Mouse (Mus musculus) CH12F3 (cell line): ENCODE results near the gene Map3k20.

Source experiments
- in situ Hi-C: fragments of 300-500 bp; cut with MboI; formaldehyde crosslinking; loops from 2 replicates; pipeline ENCODE4 v1.14.3; 2020; ENCODE audit warnings: low sequenced_read_pairs

The Map3k20 gene

DNA sequence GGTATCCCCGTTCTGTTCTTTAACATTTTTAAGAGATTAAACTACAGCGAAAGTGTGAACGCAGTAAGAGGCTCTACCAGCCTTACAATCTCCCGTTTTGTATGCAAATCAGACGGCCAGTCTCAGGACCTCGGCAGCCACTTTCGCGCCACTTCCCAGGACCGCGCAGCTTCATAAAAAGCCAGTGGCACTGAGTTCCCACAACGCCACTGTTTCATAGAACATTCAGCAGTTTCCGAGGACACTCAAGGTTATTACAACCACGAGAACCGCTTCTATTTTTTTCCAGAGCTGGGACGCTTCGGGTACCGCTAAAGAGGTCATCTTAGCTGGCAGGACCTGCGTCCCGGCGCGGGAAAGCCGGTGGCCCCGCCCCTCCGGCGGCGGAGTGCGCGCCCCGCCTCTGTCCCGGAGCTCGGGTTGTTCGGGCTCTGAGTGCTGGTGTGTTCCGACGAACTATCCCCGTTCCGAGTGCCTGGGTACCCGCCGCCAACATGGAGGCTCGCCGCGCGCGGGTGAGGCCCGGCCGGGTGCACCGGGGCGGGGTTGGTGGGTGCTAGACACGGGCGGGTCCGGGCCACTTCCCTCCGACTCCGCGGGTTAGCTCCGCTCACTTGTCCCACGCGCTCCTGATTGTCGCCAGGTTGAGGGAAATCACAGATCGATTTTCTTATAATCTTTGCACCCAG, 190.5 kb downstream of the Map3k20 start, which contains the start of gene Cdca7:
TSS of gene Cdca7 (plus strand) at position 363 of the 689 bp plus-strand sequence.
- in situ Hi-C loops = no loop called here

DNA sequence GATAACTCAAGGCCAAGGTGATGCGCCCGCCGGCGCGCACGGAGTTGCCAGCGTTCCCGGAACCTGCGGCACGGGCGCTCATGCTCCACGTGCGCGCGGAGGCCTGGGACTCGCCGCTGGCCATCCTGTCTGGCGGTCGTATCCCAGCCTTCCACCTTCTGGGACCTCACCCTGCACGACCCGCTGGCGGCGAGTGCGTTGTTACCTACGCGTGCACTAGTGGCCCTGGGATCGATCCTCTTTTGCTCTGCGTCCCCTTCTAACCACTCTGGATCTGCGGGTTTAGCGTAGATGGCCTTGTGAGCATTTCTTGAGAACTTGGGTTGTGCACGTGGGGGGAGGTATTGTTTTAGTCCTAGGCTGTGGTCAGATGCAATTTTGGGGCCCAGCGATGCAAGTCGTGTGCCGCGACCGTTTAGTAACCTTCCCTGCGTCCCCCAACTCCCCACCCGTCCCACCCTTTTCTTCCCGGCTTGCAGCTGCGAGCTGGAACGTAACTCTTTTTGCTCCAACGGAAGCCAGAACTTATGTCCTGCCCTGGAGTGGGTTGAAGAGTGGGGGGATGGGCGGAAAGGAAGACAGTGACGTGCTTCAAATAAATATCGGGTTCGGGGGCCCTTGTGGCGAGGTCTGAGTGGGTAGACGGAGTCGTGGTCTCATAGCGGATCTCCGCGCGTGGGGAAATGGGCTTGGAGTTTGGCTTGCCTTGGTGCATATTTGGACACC, 191.2 kb downstream of the Map3k20 start:
- in situ Hi-C loops = no loop called here

DNA sequence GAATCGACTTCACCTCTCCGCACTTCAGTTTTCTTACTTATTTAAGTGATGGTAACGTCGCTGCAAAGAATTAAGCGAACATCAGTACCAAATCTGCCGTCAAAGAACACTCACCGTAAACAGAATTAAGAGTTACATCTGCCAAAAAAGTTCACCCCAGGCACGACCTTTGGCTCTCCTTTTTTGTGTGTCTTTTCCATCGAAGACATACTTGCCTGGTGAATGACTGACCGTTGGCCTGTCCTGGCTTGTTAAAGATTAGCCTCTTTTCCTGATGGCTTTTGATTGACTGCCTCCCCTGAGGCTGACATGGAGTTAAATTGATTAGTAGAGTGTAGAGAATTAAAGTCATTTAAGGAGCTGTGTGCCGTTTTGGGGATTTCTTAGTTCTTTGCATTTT, 191.8 kb downstream of the Map3k20 start:
- in situ Hi-C loops = no loop called here

DNA sequence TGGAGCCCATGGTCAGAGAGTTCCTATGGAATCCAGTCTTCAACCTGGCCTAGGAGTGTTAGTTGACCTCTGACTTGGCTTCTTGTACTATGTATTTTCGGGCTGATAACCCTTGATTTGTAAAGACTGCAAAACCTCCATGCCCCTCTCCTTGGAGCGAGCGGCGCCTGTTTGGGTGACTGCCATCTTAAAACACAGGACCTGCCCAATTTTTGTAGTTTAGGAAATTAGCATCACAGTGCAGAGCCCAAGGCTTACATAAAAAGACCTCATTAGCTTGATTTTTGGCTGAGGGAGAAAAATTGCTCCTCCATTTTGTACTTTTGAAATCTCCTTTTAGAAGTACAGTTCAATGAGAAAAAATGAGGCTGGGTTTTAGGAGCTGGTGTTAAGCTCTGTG, 192.7 kb downstream of the Map3k20 start:
- in situ Hi-C loops = no loop called here

DNA sequence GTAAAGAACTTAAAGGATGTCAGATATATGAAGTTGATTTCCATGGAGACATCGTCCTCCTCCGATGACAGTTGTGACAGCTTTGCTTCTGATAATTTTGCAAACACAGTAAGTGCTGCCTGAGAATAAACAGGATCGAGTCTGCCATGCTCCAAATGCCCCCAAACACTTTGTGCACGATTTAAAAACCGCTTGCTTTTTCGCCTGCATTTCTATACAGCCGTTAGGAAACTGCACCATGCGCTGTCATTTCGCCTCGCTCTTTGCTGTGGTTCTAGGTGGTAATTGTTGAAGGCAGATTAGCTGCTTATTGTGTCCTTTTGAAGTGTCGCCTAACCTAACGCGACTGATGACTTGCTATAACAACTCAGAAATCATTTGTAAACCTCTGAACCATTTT, 193.5 kb downstream of the Map3k20 start:
- in situ Hi-C loops = no loop called here

DNA sequence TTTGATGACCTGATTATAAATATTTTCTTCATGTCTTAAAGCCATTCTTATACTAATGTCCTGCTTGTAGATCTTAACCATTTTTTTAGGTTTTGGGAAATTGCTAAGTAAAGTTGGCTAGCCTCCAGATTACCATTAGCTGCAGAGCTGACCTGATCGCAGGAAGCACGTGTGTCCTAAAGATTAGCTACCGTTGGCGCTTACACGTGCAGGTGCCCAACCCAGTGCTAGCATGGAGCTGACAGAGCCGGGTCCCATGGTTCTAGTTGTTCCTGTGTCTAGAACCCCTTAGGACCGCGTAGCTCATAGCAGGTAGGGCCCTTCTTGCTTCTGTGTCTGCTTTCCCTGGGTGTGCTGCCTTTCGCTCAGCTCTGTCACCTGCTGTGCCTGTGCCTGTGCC, 194.4 kb downstream of the Map3k20 start:
- in situ Hi-C loops = no loop called here

DNA sequence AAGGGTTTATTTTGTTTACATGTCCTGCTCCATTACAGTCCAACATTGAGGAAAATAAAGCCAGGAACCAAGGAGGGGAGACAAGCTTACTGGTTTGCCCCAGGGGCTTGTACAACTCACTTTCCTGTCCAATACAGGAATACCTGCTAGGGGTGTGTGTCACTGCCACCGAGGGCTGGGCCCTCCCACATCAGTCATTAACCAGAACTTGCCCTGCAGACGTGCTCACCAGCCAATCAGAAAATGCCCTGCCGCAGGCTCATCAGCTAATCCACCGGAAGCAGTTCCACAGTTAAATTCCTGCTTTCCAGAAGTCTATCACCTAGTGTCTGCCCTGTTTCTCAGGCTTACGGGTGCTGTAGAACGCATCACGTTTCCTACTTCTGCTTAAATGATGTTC, 206.2 kb downstream of the Map3k20 start:
- in situ Hi-C loops = no loop called here
